Mouse (Mus musculus): ENCODE data around the gene AU040320.

Gene AU040320

GRCm38 (mm10) chr4:126860268-126860986 lies 107.1 kb downstream of the AU040320 start:
- no peak for DNase-seq (ENCODE audit: low spot score in 2 of 2)

DNA sequence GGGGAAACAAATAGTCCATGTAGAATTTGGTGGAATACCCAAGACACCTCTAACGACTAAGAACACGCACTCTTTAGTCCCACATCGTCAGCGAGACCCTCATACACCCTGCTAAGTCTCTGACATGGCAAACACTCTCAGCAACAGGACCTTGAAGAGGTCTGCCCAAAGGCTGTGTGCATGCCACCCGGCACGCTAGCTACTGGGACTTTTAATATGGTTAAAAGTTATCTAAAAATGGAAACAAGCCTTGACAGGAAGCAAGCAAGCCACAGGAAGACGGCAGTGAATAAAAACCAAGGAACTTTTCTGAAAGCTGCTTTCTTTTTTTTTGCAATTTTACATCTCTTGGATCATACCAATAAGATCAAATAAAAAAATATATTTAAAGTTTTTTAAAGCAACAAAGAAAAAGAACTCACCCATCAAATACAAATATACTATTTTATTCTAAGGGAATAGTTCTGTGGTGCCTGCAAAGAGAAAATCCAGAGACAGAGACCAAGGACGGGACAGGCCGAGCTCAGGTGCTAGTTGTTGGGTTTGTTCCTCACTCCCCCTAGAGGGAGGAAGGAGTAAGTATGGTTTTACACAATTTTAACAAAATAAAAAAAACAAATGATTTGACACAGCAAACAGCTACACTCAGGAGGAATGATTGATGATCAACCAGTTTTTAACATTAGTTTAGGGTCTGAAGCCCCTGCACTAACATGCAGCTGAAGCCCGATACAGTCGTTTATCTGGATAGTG lies 108.3 kb downstream of the AU040320 start:
- no peak for DNase-seq (ENCODE audit: low spot score in 2 of 2)

DNA sequence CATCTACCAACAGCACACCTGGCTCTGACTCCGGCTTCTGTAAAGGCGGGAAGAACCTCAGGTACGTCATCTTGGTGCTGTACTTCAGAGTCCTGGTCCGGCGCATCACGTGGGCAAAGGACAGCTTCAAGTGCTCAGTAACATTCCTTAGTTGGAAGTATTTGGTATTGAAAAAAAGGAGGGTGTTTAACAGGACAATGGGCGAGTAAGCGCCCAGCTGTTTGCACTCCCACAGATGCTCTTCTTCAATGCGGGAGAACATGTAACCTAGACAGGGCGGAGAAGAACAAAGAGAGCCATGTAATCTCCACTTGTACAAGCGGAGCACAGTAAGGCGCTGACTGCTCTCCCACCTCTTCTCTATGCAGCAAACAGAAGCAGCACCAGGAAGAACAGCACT lies 115.4 kb downstream of the AU040320 start:
- DNase-seq (ENCODE audit: low spot score in 2 of 2), result no peak

- no peak for DNase-seq (ENCODE audit: low spot score in 2 of 2)
These were observed 119.4 kb downstream of the AU040320 start for GRCm38 (mm10) chr4:126872717-126873116.

DNA sequence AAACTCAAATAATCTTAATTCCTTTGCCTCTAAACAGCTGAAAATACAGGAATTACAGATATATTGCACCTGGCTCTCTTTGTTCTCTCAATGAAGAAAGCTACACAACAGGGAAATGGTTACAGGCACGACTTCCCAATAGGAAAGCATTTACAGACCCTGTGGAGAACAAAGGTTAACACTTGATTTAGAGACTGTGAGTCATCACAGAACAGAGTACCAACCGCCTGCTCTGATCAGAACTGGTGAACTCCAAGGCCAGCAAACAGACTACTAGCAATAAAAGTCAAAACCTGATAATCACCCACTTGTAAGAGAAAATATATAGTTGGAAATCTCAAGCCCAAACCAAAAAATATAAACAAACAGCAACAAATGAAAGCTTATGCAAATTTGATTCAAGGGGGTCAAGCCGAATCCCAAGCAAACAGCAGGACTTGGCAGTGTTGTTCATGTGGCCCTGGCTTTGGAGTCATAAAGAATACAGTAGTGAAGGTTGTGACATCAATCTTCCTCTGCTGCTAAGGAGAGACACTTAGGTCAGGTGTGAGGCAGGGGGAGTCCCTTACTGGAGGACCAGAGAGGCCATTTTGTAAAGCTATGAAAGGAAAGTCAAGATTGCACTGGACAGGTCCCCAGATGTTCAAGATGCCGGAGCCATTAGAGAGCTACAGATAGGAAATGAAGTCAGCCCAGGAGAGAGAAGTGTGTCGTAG lies 126.4 kb downstream of the AU040320 start:
- no peak for DNase-seq (ENCODE audit: low spot score in 2 of 2)

DNA sequence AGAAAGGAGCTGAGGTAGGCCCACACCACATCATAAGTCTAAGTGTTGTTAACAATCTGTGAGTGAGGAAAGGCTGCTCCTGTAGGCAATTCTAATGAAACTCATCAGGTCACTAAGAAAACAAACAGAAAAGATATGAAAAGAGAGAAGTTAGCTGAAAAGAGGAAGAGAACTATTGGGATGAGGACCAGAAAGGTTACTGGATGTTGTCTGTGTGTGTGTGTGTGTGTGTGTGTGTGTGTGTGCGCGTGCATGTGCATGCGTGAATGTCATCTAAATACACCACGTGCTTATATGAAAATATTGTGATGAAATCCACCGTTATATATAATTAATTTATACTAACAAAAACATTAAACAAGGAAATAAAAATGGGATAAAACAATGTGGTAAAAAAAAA lies 130.3 kb downstream of the AU040320 start:
- DNase-seq (ENCODE audit: low spot score in 2 of 2), result no peak

DNA sequence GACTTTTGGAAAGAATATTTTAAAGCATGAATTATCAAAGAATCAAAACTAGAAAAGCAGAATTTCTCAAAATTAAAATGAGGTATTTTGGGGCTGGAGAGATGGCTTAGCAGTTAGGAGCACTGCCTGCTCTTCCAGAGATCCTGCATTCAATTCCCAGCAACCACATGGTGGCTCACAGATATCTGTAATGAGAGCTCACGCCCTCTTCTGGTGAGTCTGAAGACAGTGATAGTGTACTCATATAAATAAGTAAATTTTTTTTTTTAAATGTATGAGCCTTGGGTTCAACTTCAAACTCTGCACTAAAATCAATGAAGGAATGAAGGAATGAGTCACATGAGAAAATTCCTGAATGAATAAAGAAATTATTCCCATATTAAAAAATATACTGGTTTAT lies 132.6 kb downstream of the AU040320 start:
- DNase-seq (ENCODE audit: low spot score in 2 of 2), result no peak

DNA sequence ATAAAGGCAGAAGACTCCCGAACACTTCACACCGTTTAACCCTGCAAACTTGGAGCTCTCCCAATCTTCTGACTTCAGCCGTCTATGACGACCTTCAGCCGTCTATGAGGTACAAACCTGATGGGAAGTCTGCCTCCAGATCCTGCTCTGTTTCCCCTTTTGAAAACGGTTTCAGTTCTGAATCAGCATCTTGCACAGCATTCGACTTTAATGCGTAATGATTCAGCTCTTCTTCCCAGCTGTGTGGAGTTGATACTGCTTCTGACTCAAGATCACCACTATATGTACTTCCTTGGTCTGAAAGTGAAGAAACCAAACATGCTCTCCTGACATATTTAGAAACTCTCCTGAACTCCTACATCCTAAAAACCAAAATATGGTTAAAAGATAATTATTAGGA lies 136.5 kb downstream of the AU040320 start:
- no peak for DNase-seq (ENCODE audit: low spot score in 2 of 2)
